ENCODE assay signal across 24 mouse cellular contexts in the genomic region with DNA sequence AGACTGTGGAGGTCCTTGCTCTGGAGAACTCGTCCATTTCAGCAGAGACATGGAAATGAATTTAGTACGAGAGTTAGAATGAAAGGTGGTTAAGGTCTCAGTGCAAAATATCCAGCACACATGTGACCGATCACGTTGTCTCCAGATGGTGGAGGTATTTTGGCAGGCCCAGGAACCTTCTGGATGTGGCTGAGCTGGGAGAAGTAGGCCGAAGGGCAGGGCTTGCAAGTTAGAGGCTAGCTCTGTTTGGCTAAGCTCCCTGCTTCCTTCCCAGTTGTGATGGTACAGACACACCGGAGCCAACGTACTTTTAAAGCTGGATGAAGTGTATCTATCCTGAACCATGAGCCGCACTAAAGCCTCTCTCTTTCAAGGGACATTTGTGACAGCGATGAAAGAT.
DNase-seq lines count a peak whose midpoint lies in the region; TF ChIP-seq lines count a peak whose summit lies in the region.
"Had no signal": no experiment of that assay in that cellular context is flagged by ENCODE, and none has a peak within 500 bp of the region (broad histone marks: within the 10 kb centered on the region; RNA-seq: fewer than 3 reads in every experiment).

No protein-coding gene starts in this region.

- TF ChIP-seq CTCF in liver, adult 2 months (IDR thresholded peaks at IDR 0.05; ENCODE audit: low read depth, low read length) = no peak

- no peak overlapping the region for H3K9ac ChIP-seq in liver, adult 2 months (ENCODE audit: low read depth, low read length)
- H3K9ac ChIP-seq: forebrain, embryonic 12.5 days; forebrain, postnatal 0 days; heart, embryonic 15.5 days; intestine, embryonic 15.5 days; liver, embryonic 12.5 days; liver, postnatal 0 days had no signal

- WGBS in liver, adult 2 months = 45% methylated on average over 9 of the region's 9 CpGs

- no peaks in the 10 kb centered on the region for H3K27me3 ChIP-seq in liver, adult 2 months (ENCODE audit: control insufficient read depth, insufficient read depth, low read length)
- H3K27me3 ChIP-seq: forebrain, embryonic 12.5 days; heart, embryonic 15.5 days; intestine, embryonic 15.5 days; liver, embryonic 12.5 days had no signal

- H3K4me1 ChIP-seq in liver, adult 2 months (ENCODE audit: control insufficient read depth, insufficient read depth, low read length) = peaks cover 8% of the 10 kb centered on the region
- H3K4me1 ChIP-seq: intestine, embryonic 15.5 days; liver, embryonic 12.5 days had no signal

- H3K4me3 ChIP-seq in liver, adult 2 months (ENCODE audit: insufficient read depth, low read depth, low read length) = no peak overlapping the region
- H3K4me3 ChIP-seq: erythroblast, embryonic 14.5 days; forebrain, embryonic 12.5 days; heart, embryonic 15.5 days; intestine, embryonic 15.5 days; liver, embryonic 12.5 days had no signal

- DNase-seq in adrenal gland, postnatal 10 days = peak; percentile 24
- DNase-seq in adrenal gland, postnatal 25 days = no peak
- peak; percentile 10 for DNase-seq in gastrocnemius, postnatal 14 days
- DNase-seq in gastrocnemius, postnatal 10 days = no peak
- DNase-seq in liver, adult 2 months (ENCODE audit: extremely low read depth, low read depth, low spot score) = peak; percentile 86
- no peak for DNase-seq in liver
- DNase-seq in ovary, postnatal 14 days (ENCODE audit: low spot score) = no peak
- DNase-seq: cerebellum, adult 11 months; forebrain, postnatal 0 days; kidney, adult 8-10 months; kidney, postnatal 10 days; layer of hippocampus, postnatal 36 days; left cerebral cortex, postnatal 4 days; liver, postnatal 0 days; lung, postnatal 36 days; right cerebral cortex, adult 18-20 months; thymus, adult 18-20 months; thymus, postnatal 25 days had no signal

- intact Hi-C loops in gastrocnemius, postnatal 14 days (cut with DNase I; ENCODE audit: low total_unique reads) = no loop called here

- no peak for TF ChIP-seq POLR2A in liver, adult 2 months (IDR thresholded peaks at IDR 0.05; ENCODE audit: extremely low read depth, insufficient read depth, low read length)

- no peaks in the 10 kb centered on the region for H3K36me3 ChIP-seq in liver, adult 2 months (ENCODE audit: control insufficient read depth, insufficient read depth, low read length)
- H3K36me3 ChIP-seq: forebrain, embryonic 12.5 days; heart, embryonic 15.5 days; intestine, embryonic 15.5 days; liver, embryonic 12.5 days had no signal

- H3K27ac ChIP-seq in liver, adult 2 months (replicated peaks; ENCODE audit: insufficient read depth, low read depth, low read length) = peak overlapping the region; percentile 47; the same call in 1 of the 2 replicates
- H3K27ac ChIP-seq: forebrain, embryonic 12.5 days; heart, embryonic 15.5 days; intestine, embryonic 15.5 days; liver, embryonic 12.5 days; stomach, postnatal 0 days had no signal

- H3K79me2 ChIP-seq in liver, adult 2 months (ENCODE audit: control insufficient read depth, insufficient read depth, low read length) = 0 out of 2 replicates have a peak, but pooled peaks cover 3% of the 10 kb centered on the region

Comparison
In these comparisons a context has a peak if more than half of its experiments do, and no peak if none do; other contexts are left out.
1. DNase-seq: peak in adrenal gland, postnatal 10 days (single experiment), gastrocnemius, postnatal 14 days (single experiment) and liver, adult 2 months (single experiment); none in adrenal gland, postnatal 25 days (single experiment), gastrocnemius, postnatal 10 days (single experiment), liver (single experiment) and ovary, postnatal 14 days (single experiment).